Mouse (Mus musculus) inflammation-experienced regulatory T-cells, adult 6 months (primary cell): Measurements from ENCODE around the gene Olfr657. TPM values are rescaled to one million over a fixed set of nuclear protein-coding genes. Genes with fewer than 3 reads are reported as not detected.
A peak's percentile ranks its signal among the peaks of the same experiment; 100 is the strongest.

Experiments used
- ATAC-seq: one replicate; pipeline ENCODE4 v1.8.0; 2017
- polyA plus RNA-seq, 3 experiments: library from polyadenylated mRNA; unstranded; fragments of 100-300 nt; shearing (Covaris generic); gene quantifications; one replicate each; pipeline ENCODE4 v1.2.1; 2017

Olfr657 gene
- under 1 TPM in 1 of 3 experiments, not detected in 2; 0.39 TPM for polyA plus RNA-seq

DNA sequence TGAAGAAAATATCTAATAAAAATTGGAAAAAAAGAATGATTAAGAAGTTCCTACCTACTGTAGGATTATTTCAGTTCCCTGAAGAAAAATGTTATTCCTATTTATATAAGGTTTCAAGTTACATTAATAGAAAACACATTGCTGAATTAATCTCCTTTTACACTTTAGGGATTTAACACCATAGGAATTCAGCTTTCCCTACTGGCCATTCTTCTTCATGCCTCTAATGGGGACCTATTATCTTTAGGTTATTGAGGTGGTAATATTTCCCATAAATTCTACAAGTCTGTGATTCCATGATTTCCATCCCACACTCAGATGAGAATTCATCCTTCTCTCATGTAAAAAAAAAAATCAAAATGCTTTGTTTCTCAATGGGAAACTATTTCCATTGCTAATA is at the start of gene Olfr657:
Gene Olfr657 (plus strand): TSS at position 301 of the 400 bp plus-strand sequence.
- ATAC-seq, result no peak

DNA sequence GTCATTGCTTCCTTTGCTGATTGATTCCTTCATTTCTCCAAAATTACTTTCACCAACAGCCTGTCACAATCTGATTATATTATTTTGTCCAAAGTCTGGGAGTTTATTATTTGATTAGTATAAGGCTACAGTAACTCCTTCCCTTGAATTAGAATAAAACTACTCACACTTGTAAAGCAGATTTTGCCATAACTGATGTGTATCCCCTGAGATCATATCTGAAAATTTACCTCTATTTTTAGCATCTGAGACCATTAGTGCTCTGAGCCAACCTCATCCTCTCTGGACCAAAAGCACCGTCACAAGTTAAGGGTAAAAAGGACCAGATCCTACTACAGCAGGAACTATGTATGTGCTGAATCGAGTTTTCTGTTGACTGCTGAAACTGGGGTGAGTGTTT is 47.6 kb upstream of the Olfr657 start, which contains the start of gene Olfr653:
Gene Olfr653 (plus strand): TSS at position 301 of the 400 bp plus-strand sequence.
- ATAC-seq, result no peak

DNA sequence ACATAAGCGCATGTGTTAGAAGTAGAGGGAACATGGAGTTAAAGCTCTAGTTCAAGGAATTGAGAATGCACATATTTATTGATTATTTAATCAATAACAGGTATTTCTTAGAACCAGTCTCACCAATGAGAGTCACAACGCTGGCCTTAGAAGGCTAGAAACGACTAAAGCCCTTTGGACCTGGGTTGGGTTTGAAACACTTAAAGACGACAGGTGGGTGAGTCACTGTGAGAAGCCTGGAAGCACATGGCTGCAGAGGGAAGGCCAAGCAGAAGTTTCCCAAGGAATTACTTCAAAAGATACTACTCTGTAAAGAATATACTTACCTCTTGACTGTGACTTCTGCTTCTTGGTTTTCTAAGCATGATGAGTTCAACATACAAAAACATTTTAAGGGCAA is 43.7 kb upstream of the Olfr657 start:
- ATAC-seq, result no peak

DNA sequence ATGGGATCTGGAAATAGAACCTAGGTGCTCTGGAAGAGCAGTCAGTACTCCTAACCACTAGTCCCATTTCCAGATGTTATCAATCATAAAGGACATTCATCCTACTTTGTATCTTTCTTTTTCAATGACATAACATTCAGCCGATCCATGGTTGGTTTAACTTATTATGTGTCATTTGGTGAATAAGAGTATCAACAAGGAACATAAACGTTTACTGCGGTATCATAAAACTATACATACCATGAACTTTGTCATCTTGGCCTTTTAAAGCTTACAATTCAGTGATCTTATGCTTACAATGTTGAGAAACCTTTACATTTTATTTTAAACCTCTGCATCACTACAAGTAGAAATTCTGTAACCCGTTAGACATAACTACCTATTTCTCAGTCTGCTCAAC is 43.2 kb upstream of the Olfr657 start:
- ATAC-seq, result no peak

DNA sequence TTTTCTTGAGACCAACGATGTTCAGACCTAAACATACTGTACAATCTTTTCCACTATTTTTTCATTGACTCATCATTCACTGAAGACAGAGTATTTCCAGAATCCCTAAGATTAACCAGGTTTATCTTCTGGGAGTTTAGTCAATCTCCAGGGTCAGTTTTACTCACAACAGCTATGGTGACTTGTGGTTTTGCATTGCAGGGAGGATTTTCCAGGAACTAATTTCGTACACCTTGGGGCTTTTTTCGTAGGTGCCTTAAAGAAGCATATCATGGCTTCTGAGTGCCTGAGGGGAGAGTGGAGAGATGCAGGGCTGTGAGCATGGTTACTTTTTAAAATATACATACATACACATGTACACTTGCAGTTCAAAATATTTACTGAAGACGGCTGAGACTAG is 37.9 kb upstream of the Olfr657 start, which contains the start of gene Olfr654:
Gene Olfr654 (plus strand): TSS at position 301 of the 400 bp plus-strand sequence.
- no peak for ATAC-seq

DNA sequence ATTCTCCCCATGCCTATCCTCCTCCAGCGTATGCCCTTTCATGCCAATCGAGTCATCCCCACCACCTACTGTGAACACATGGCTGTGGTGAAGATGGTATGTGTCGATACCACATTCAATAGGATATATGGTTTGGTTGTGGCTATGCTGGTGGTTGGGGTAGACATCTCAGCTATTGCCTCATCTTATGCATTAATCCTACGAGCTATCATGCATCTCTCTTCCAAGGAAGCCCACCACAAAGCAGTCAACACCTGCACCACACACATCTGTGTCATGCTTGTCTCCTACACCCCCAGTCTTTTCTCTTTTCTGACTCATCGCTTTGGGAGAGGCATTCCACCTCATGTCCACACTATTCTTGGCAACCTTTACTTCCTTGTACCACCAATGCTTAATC is 36.3 kb upstream of the Olfr657 start:
- ATAC-seq, result no peak

DNA sequence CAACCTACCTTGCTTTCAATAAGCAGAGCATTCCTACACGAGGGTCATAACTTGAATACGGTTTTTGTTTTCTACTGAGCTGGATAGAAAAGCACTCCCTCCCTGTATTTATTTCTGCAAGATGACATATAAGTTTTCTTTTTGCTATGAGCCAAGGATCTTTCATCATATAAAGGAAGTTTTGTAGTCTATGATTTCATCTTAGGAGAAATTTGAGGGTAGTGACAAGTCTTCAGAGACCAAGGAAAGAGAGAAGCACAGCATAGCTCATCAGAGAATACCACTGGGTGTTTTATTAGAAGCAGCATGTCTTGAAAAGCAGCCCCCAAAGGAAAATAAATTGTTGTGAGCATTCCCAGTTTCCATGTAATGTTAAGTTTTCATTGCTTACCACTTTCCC is 22.9 kb upstream of the Olfr657 start, which contains the start of gene Olfr655:
Gene Olfr655 (minus strand): TSS at position 101 of the 400 bp plus-strand sequence.
- ATAC-seq, result no peak

DNA sequence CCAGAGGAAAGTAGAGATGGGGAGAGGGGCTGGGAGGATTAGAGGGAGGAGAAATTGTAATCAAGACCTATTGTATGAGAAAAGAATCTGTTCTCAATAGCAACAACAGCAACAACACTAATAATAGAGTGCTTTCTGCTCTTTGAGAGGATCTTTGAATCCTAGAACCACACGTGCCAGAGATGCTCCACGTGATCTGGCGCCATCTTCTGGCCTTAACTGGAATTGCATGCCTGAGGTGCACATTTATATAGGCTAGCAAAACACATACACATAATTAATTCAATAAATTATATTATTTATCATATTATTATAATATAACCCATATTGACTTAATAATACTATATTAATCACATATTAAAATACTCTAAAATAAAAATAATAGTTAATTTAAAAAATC is 21.4 kb upstream of the Olfr657 start:
- peak; percentile 72 for ATAC-seq

DNA sequence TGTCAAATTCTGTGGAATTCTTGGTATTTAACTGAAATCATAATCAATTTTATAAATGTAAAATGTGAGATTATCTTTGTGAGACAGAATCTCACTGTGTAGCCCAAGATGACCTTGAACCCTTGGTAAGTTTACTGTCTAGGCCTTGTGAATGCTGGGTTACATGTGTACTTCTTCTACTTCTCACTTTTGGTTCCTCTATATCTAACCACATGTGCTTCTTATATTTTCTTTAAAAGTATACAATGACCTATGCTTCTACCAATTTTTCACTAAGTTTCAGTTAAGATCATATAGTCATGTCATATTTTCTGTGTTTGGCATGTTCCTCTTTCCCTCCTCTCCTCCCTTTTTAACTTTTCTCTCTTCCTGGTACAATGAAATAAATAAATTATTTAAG is 19.9 kb upstream of the Olfr657 start:
- no peak for ATAC-seq

DNA sequence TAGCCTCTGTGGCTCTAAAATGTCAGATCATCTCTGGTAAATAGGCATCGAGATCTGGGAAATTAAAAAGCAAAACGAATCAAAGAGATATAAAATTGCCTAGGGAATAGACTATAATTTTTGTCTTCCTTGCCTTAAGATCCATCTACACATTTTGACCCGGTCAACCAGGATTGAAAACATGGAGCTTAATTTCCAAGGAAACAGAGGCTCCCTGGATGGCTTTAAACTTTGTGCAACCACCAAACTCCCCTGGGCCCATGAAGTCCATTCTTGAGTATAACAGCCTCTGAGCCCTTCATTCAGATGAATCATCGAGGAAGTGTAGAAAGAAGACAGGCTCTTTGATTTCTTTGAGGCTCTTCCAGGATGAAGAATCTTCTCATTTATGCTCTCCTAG is 10.9 kb upstream of the Olfr657 start, which contains the start of gene Olfr656:
Gene Olfr656 (plus strand): TSS at position 301 of the 400 bp plus-strand sequence.
- no peak for ATAC-seq

DNA sequence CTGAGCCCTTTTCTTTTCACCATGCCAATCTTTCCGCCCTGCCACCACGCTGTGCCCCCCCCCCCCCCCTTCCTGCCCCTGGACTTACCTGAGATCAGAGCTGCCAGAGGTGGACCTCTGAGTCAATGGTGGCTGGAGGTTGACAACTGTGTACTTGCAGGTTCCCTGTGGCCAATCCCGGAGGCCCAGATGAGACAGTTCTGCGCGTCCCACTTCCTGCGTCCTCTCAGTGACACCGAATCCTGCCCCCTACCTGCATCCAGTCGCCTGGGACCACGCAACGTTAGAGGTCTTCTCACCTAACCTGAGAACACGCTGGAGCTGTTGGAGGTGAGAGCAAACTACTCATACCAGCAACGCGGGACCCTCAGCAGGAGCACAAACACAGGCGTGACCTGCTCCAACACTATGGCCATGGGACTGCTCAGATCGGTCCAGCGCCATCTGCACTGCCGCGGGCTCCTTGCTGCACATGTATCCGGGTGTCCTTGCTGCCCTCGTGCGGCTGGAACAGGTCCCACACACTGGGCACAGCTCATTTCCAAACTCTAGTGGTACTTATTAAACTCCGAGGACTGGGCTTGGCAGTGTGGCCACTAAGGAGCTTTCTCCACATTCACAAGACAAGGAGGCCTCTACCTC is 22.4 kb downstream of the Olfr657 start, which contains the start of gene Olfr658:
Gene Olfr658 (minus strand): TSS at position 465 of the 642 bp plus-strand sequence.
- ATAC-seq, result peak; percentile 93

DNA sequence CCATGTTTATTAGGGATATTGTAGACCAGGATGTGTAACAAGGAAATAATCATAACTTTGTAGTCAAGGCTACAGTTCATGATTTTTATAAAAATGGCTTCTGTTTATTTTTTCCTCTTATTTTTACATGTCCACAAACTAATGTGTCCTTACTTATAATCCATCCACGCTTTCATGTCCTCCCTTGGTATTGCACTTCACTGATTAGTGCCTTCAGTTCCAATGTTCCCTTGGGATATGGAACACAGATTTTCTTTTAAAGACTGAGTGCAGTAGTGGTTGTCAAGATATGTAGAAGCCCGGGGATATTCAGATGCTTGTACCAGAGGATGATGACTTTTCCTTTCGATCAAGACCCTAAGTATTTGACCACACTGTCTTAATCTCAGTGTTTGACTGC is 41.9 kb downstream of the Olfr657 start, which contains the start of gene Olfr659:
Gene Olfr659 (plus strand): TSS at position 301 of the 400 bp plus-strand sequence.
- no peak for ATAC-seq

DNA sequence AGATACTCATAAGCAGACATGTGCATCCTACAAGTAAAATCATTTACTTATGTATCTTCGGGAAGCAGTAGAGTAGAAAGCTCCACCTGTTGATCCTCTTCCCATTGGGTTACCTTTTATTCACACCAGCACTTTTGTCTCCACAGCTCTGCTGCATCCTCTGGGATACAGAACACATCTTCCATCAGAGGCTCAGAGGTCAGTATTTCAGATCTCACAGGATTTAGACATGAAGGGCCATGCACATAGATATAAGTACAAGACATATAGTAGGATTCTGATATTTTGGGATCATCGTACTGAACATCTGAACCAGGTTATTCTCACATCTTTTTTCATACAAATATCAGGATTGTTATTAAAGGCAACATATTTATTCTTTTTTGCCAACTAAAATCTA is 61.6 kb downstream of the Olfr657 start, which contains the start of gene Olfr661:
Gene Olfr661 (plus strand): TSS at position 301 of the 400 bp plus-strand sequence.
- no peak for ATAC-seq

Other genes with a start within 250 kb of the Olfr657 start
- gene Trim30c, start 224.0 kb upstream of the Olfr657 start, polyA plus RNA-seq, result under 1 TPM; 0.21 to 0.33 (median 0.32) TPM
- gene Trim30a, start 159.6 kb upstream of the Olfr657 start, polyA plus RNA-seq, result 10 to 100 TPM; 72.9 to 76.3 (median 75.4) TPM
- gene Trim30d, start 116.9 kb upstream of the Olfr657 start, polyA plus RNA-seq, result 10 to 100 TPM; 24.8 to 39.3 (median 34.8) TPM
- gene Olfr651, start 74.7 kb upstream of the Olfr657 start, polyA plus RNA-seq, result not detected
- under 1 TPM in 1 of 3 experiments, not detected in 2; 0.13 TPM for gene Olfr652, start 63.9 kb upstream of the Olfr657 start, polyA plus RNA-seq
- gene Olfr653, start 47.5 kb upstream of the Olfr657 start, polyA plus RNA-seq, result not detected
- gene Olfr654, start 37.8 kb upstream of the Olfr657 start, polyA plus RNA-seq, result not detected
- not detected for gene Olfr655, start 23.0 kb upstream of the Olfr657 start, polyA plus RNA-seq
- gene Olfr656, start 10.8 kb upstream of the Olfr657 start, polyA plus RNA-seq, result not detected
- not detected for gene Olfr658, start 22.5 kb downstream of the Olfr657 start, polyA plus RNA-seq
- gene Olfr659, start 42.0 kb downstream of the Olfr657 start, polyA plus RNA-seq, result not detected
- not detected for gene Olfr661, start 61.7 kb downstream of the Olfr657 start, polyA plus RNA-seq
- gene Usp17le, start 152.7 kb downstream of the Olfr657 start, polyA plus RNA-seq, result not detected
- gene Usp17lb, start 217.8 kb downstream of the Olfr657 start, polyA plus RNA-seq, result not detected
- gene Usp17la, start 232.2 kb downstream of the Olfr657 start, polyA plus RNA-seq, result not detected